Mouse (Mus musculus): Measurements from ENCODE around the gene Gm15262. TPM values are rescaled to one million over a fixed set of nuclear protein-coding genes. Genes with fewer than 3 reads are reported as not detected.
"Not testable (repeated sequence)": the region's sequence is repeated elsewhere in the genome, so short reads cannot be mapped to it uniquely, and the experiment has no call there.

The Gm15262 gene
- not detected in 2 replicates for polyA plus RNA-seq (2014; fragmentation: Nextera tagmentation; extraction: Ambion mirVana)

DNA sequence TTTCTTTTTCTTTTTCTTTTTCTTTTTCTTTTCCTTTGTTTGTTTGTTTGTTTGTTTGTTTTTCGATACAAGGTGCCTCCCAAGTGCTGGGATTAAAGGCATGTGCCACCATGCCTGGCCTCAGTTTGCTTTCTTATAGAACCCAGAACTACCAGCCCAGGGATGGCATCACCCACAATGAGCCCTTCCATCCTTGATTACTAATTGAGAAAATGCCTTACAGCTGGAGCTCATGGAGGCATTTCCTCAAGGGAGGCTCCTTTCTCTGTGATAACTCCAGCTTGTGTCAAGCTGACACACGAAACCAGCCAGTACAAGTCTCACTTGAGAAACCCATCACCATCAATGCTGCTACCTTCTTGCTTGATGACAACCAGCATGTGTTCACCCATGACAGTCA, at the start of gene Gm15262:
Gene Gm15262, plus strand, starts transcription at position 301 of the 400 bp plus-strand sequence.
- H3K9me3 ChIP-seq (ENCODE audit: control insufficient read depth, low read length); H3K9ac ChIP-seq (ENCODE audit: low read depth, low read length); H3K27me3 ChIP-seq (ENCODE audit: control insufficient read depth, insufficient read depth, low read length); H3K4me1 ChIP-seq (ENCODE audit: control insufficient read depth, insufficient read depth, low read length); H3K4me3 ChIP-seq (ENCODE audit: low read length); ATAC-seq (ENCODE audit: low FRiP score, low TSS enrichment); H3K4me2 ChIP-seq (replicated peaks; ENCODE audit: low read depth, low read length); H3K36me3 ChIP-seq (ENCODE audit: control insufficient read depth, insufficient read depth, low read length); H3K27ac ChIP-seq (ENCODE audit: low read depth, low read length): not testable (repeated sequence)
- 63% methylated on average over 2 of the region's 2 CpGs for WGBS

DNA sequence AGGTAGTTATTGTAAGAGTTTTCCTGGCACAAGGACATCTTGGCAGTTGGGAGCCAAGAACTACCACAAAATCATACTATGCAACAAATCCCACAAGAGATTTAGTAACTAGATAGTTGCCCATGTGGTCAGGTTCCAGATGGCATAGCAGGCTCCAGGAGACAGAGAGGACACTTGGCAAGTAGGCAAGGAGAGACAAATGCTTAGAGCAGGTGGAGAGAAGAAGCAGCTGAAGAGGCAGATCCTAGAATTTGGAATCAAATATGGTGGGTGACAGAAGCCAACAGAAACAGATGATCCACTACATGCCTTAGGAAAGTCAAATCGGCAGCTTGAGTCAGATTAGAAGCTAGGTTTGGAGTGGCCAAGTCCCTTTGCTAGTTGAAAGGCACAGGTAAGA, 20.9 kb downstream of the Gm15262 start:
- Histone ChIP-seq H3K27me3 (ENCODE audit: control insufficient read depth, insufficient read depth, low read length) (no peaks in the 10 kb centered on the region; the same call in 1 of the 2 replicates), H3K4me2 (replicated peaks; ENCODE audit: low read depth, low read length) (no peak overlapping the region)

DNA sequence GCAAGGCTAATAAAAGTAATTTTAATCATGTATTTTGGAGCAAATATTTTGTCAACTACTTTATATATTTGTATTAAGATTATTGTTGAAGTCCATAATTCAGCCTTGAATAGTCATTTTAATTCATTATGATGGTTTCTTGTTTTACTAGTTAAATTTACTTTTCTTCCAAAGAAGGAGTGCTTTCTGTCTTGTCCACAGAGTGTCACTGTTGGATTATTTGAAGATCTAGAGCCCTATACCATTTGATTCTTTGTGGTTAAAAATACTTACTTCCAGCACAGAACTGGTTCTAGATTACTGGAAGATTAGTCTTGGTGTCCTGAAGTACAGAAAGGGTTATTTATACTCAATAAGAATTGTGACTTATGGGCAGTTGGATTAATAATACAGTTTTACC, 29.2 kb downstream of the Gm15262 start:
- H3K36me3 ChIP-seq (ENCODE audit: control insufficient read depth, insufficient read depth, low read length): no peaks in the 10 kb centered on the region
- H3K27me3 ChIP-seq (ENCODE audit: control insufficient read depth, insufficient read depth, low read length): no peaks in the 10 kb centered on the region
- no peaks in the 10 kb centered on the region for H3K9me3 ChIP-seq (ENCODE audit: control insufficient read depth, low read length)
- no peak overlapping the region for H3K9ac ChIP-seq (ENCODE audit: low read depth, low read length)
- ATAC-seq (ENCODE audit: low FRiP score, low TSS enrichment): no peak
- no peak overlapping the region for H3K4me3 ChIP-seq (ENCODE audit: low read length)
- no peak overlapping the region for H3K27ac ChIP-seq (ENCODE audit: low read depth, low read length)
- no peak overlapping the region for H3K4me2 ChIP-seq (replicated peaks; ENCODE audit: low read depth, low read length)
- H3K4me1 ChIP-seq (ENCODE audit: control insufficient read depth, insufficient read depth, low read length): no peaks in the 10 kb centered on the region

More for the DNA sequence above, 20.9 kb downstream of the Gm15262 start:
- Histone ChIP-seq H3K9ac (ENCODE audit: low read depth, low read length) (no peak overlapping the region), H3K9me3 (ENCODE audit: control insufficient read depth, low read length) (no peaks in the 10 kb centered on the region), H3K27ac (ENCODE audit: low read depth, low read length) (no peak overlapping the region), H3K36me3 (ENCODE audit: control insufficient read depth, insufficient read depth, low read length) (no peaks in the 10 kb centered on the region), H3K4me3 (ENCODE audit: low read length) (no peak overlapping the region), H3K4me1 (ENCODE audit: control insufficient read depth, insufficient read depth, low read length) (no peaks in the 10 kb centered on the region)
- 91% methylated on average over 1 of the region's 1 CpGs for WGBS
- no peak for ATAC-seq (ENCODE audit: low FRiP score, low TSS enrichment)

DNA sequence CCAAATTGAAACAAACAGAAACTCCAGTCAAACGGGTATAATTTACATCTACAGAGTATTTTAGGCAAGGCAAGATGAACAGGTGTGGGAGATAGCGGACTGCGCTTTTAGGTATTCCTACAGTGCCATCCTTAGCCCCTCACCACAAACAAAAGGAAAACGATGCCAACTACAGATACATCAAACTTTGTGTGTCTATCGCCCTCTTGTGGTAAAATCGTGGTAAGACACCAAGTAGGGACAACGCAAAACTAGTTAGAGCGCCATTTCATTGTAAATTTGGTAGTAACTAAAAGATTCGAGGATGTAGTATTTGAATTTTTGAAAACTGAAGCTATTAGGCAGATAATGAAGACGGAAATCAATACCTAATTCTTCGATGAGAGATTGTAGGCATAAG, 83.7 kb downstream of the Gm15262 start:
- Histone ChIP-seq H3K27me3 (ENCODE audit: control insufficient read depth, insufficient read depth, low read length) (no peaks in the 10 kb centered on the region), H3K9me3 (ENCODE audit: control insufficient read depth, low read length) (no peaks in the 10 kb centered on the region), H3K4me1 (ENCODE audit: control insufficient read depth, insufficient read depth, low read length) (no peaks in the 10 kb centered on the region), H3K36me3 (ENCODE audit: control insufficient read depth, insufficient read depth, low read length) (no peaks in the 10 kb centered on the region), H3K27ac (ENCODE audit: low read depth, low read length) (no peak overlapping the region), H3K4me3 (ENCODE audit: low read length) (no peak overlapping the region), H3K4me2 (replicated peaks; ENCODE audit: low read depth, low read length) (no peak overlapping the region), H3K9ac (ENCODE audit: low read depth, low read length) (no peak overlapping the region)
- no peak for ATAC-seq (ENCODE audit: low FRiP score, low TSS enrichment)
- 49% methylated on average over 11 of the region's 11 CpGs for WGBS

DNA sequence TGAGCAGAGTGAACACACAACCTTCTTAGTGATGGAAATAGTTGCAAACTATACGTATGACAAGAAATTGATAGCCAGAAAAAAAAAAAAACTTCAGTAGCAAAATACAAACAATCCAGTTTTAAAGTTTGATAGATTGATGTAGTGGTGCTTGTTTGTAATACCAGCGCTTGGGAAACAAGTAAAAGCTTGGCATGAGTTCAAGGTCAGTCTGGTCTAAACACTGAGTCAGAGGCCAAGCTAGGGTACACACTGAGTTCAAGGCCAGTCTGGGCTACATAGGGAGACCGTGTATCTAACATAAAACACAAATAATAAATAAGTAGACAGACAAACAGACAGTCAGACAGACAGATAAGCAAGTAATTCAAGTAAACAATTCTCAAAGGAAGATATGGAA, 84.2 kb downstream of the Gm15262 start:
- no peak overlapping the region for H3K9ac ChIP-seq (ENCODE audit: low read depth, low read length)
- WGBS: 64% methylated on average over 3 of the region's 3 CpGs
- ATAC-seq (ENCODE audit: low FRiP score, low TSS enrichment): no peak

DNA sequence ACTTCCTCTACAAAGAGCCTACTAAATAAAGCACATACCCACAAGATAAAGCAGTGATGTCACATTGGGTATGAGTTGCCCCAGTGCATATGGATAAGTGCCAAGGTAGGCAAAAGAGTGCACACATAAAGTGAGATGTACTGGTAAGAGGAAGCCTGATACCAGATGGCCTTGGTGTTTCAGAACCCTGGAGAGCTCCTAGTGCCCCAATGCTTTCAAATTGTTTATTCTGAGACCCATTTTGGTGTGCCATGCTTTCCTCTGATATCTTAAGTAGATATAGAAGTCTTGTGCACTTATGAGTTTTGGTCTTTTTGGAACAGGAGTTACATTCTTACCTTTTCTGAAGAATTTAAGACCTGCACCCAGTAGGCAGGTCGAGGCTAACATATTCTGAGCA, 88.3 kb downstream of the Gm15262 start:
- H3K4me3 ChIP-seq (ENCODE audit: low read length): no peak overlapping the region
- no peaks in the 10 kb centered on the region for H3K4me1 ChIP-seq (ENCODE audit: control insufficient read depth, insufficient read depth, low read length)
- no peak overlapping the region for H3K27ac ChIP-seq (ENCODE audit: low read depth, low read length)
- 65% methylated on average over 1 of the region's 1 CpGs for WGBS
- H3K9ac ChIP-seq (ENCODE audit: low read depth, low read length): no peak overlapping the region
- no peak for ATAC-seq (ENCODE audit: low FRiP score, low TSS enrichment)
- H3K4me2 ChIP-seq (replicated peaks; ENCODE audit: low read depth, low read length): no peak overlapping the region
- no peaks in the 10 kb centered on the region for H3K36me3 ChIP-seq (ENCODE audit: control insufficient read depth, insufficient read depth, low read length)
- no peaks in the 10 kb centered on the region; the same call in 1 of the 2 replicates for H3K27me3 ChIP-seq (ENCODE audit: control insufficient read depth, insufficient read depth, low read length)
- no peaks in the 10 kb centered on the region for H3K9me3 ChIP-seq (ENCODE audit: control insufficient read depth, low read length)

More for the DNA sequence above, 84.2 kb downstream of the Gm15262 start:
- H3K27ac ChIP-seq (ENCODE audit: low read depth, low read length): no peak overlapping the region
- no peaks in the 10 kb centered on the region for H3K36me3 ChIP-seq (ENCODE audit: control insufficient read depth, insufficient read depth, low read length)
- no peaks in the 10 kb centered on the region for H3K9me3 ChIP-seq (ENCODE audit: control insufficient read depth, low read length)
- no peaks in the 10 kb centered on the region for H3K27me3 ChIP-seq (ENCODE audit: control insufficient read depth, insufficient read depth, low read length)
- H3K4me3 ChIP-seq (ENCODE audit: low read length): no peak overlapping the region
- no peaks in the 10 kb centered on the region for H3K4me1 ChIP-seq (ENCODE audit: control insufficient read depth, insufficient read depth, low read length)
- no peak overlapping the region for H3K4me2 ChIP-seq (replicated peaks; ENCODE audit: low read depth, low read length)

DNA sequence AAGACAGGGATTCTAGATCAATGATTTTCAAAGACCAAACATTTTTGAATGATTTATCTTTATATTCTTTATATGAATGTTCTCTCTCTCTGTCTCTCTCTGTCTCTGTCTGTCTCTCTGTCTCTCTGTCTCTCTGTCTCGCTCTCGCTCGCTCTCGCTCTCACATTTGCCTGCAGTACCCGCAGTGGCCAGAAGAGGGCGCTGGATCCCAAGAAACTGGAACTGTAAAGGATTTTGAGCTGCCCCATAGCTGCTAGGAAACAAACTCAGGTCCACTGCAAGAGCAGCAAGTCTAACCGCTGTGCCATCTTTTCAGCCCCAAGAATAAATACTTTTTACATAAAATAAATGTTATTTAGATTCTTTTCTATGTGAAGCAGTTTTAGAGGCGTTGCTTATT, 98.5 kb downstream of the Gm15262 start:
- ATAC-seq (ENCODE audit: low FRiP score, low TSS enrichment): no peak
- Histone ChIP-seq H3K4me2 (replicated peaks; ENCODE audit: low read depth, low read length) (no peak overlapping the region), H3K9me3 (ENCODE audit: control insufficient read depth, low read length) (no peaks in the 10 kb centered on the region), H3K9ac (ENCODE audit: low read depth, low read length) (no peak overlapping the region), H3K36me3 (ENCODE audit: control insufficient read depth, insufficient read depth, low read length) (no peaks in the 10 kb centered on the region), H3K4me1 (ENCODE audit: control insufficient read depth, insufficient read depth, low read length) (no peaks in the 10 kb centered on the region), H3K4me3 (ENCODE audit: low read length) (no peak overlapping the region), H3K27ac (ENCODE audit: low read depth, low read length) (no peak overlapping the region), H3K27me3 (ENCODE audit: control insufficient read depth, insufficient read depth, low read length) (no peaks in the 10 kb centered on the region)
- 51% methylated on average over 8 of the region's 8 CpGs for WGBS

DNA sequence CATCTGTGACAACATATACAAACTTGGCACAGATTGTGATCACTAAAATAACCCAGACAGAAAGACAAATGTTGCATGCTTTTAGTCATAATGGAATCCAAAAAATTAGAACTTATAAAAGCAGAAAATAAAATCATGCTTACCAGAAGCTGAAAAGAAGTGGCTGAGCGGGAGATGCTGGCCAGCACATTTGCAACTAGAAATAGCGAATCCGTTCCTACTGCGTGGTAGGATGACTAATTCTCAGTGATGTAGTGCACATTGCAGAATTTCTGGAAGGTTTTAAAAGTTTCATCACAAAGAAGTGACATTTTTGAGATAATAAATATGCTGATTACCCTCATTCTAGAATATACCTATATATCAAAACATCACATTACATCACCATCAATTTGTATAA, 100.7 kb downstream of the Gm15262 start:
- H3K36me3 ChIP-seq (ENCODE audit: control insufficient read depth, insufficient read depth, low read length): no peaks in the 10 kb centered on the region
- no peak overlapping the region for H3K4me3 ChIP-seq (ENCODE audit: low read length)
- ATAC-seq (ENCODE audit: low FRiP score, low TSS enrichment): no peak
- 90% methylated on average over 4 of the region's 4 CpGs for WGBS
- no peaks in the 10 kb centered on the region for H3K9me3 ChIP-seq (ENCODE audit: control insufficient read depth, low read length)
- no peaks in the 10 kb centered on the region for H3K27me3 ChIP-seq (ENCODE audit: control insufficient read depth, insufficient read depth, low read length)
- no peak overlapping the region for H3K4me2 ChIP-seq (replicated peaks; ENCODE audit: low read depth, low read length)
- H3K27ac ChIP-seq (ENCODE audit: low read depth, low read length): no peak overlapping the region
- no peak overlapping the region for H3K9ac ChIP-seq (ENCODE audit: low read depth, low read length)
- H3K4me1 ChIP-seq (ENCODE audit: control insufficient read depth, insufficient read depth, low read length): no peaks in the 10 kb centered on the region

DNA sequence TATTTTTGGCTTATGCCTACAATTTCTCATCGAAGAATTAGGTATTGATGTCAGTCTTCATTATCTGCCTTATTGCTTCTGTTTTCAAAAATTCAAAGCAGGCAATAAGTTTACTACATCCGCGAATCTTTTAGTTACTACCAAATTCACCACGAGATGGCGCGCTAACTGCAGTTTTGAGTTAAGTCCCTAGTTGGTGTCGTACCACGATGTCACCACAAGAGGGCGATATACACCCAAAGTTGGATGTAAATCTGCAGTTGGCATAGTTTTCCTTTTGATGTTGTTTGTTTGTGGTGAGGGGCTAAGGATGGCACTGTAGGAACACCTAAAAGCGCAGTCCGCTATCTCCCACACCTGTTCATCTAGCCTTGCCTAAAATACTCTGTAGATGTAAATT, 111.9 kb downstream of the Gm15262 start:
- 27% methylated on average over 11 of the region's 11 CpGs for WGBS
- no peak for ATAC-seq (ENCODE audit: low FRiP score, low TSS enrichment)
- Histone ChIP-seq H3K9ac (ENCODE audit: low read depth, low read length) (no peak overlapping the region), H3K4me3 (ENCODE audit: low read length) (no peak overlapping the region), H3K4me2 (replicated peaks; ENCODE audit: low read depth, low read length) (no peak overlapping the region), H3K36me3 (ENCODE audit: control insufficient read depth, insufficient read depth, low read length) (no peaks in the 10 kb centered on the region), H3K27ac (ENCODE audit: low read depth, low read length) (no peak overlapping the region), H3K9me3 (ENCODE audit: control insufficient read depth, low read length) (no peaks in the 10 kb centered on the region), H3K27me3 (ENCODE audit: control insufficient read depth, insufficient read depth, low read length) (no peaks in the 10 kb centered on the region), H3K4me1 (ENCODE audit: control insufficient read depth, insufficient read depth, low read length) (no peaks in the 10 kb centered on the region)

DNA sequence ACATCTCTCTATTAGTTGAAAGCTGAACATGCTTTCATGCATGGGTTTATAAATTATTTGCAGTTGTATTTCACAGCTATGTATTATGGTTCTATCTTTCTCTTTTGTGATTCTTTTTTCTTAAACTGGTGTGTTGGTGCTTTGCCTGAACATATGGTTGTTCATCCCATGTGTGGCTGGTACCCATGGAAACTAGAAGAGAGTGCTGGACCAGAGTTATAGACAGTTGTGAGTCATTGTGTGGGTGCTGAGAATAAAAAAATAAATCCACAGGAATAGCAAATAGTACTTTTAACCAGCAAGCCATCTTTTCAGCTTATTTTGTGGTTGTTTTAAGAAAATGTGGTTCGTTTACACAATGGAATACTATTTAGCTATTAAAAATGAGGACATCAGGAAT, 123.9 kb downstream of the Gm15262 start:
- Histone ChIP-seq H3K36me3 (ENCODE audit: control insufficient read depth, insufficient read depth, low read length) (no peaks in the 10 kb centered on the region), H3K27me3 (ENCODE audit: control insufficient read depth, insufficient read depth, low read length) (no peaks in the 10 kb centered on the region), H3K9me3 (ENCODE audit: control insufficient read depth, low read length) (no peaks in the 10 kb centered on the region), H3K27ac (ENCODE audit: low read depth, low read length) (no peak overlapping the region), H3K4me3 (ENCODE audit: low read length) (no peak overlapping the region), H3K4me1 (ENCODE audit: control insufficient read depth, insufficient read depth, low read length) (no peaks in the 10 kb centered on the region), H3K9ac (ENCODE audit: low read depth, low read length) (no peak overlapping the region), H3K4me2 (replicated peaks; ENCODE audit: low read depth, low read length) (no peak overlapping the region)
- WGBS: 79% methylated on average over 1 of the region's 1 CpGs
- no peak for ATAC-seq (ENCODE audit: low FRiP score, low TSS enrichment)

Measured in kidney, embryonic 14.5 days (tissue).